Mouse (Mus musculus) kidney, adult 8-10 months (tissue): ENCODE data around the gene Cdh12.

Experiments
- DNase-seq, 2 experiments: peaks; one replicate each; pipeline ENCODE4 v3.0.0; 2022

The Cdh12 gene

GRCm38 (mm10) chr15:21405196-21405595 is 956.1 kb downstream of the Cdh12 start:
- no peak for DNase-seq

GRCm38 (mm10) chr15:21407324-21408044 is 958.4 kb downstream of the Cdh12 start:
- no peak for DNase-seq

GRCm38 (mm10) chr15:21437347-21437746 is 988.3 kb downstream of the Cdh12 start:
- DNase-seq = no peak

GRCm38 (mm10) chr15:21437924-21438323 is 988.9 kb downstream of the Cdh12 start:
- DNase-seq = no peak

GRCm38 (mm10) chr15:21458098-21458497 is 1009.0 kb downstream of the Cdh12 start:
- no peak for DNase-seq

GRCm38 (mm10) chr15:21519355-21519869 is 1070.3 kb downstream of the Cdh12 start:
- no peak for DNase-seq

- no peak for DNase-seq
Observed at GRCm38 (mm10) chr15:21530804-21531203, 1081.7 kb downstream of the Cdh12 start.

GRCm38 (mm10) chr15:21536909-21537308 is 1087.8 kb downstream of the Cdh12 start:
- DNase-seq = no peak

GRCm38 (mm10) chr15:21544786-21545185 is 1095.7 kb downstream of the Cdh12 start:
- no peak for DNase-seq

GRCm38 (mm10) chr15:21555981-21556380 is 1106.9 kb downstream of the Cdh12 start:
- DNase-seq = no peak

- DNase-seq = no peak
Observed at GRCm38 (mm10) chr15:21566314-21567051, 1117.4 kb downstream of the Cdh12 start.

GRCm38 (mm10) chr15:21604510-21604909 is 1155.4 kb downstream of the Cdh12 start:
- no peak for DNase-seq
